Mouse (Mus musculus) cerebellum, adult 2 months (tissue): ENCODE measurements around the gene Ccr8.

Source experiments
- CTCF ChIP-seq: fragments of 200-500 bp; IDR thresholded peaks from 2 replicates; pipeline ENCODE4 v1.5.1; 2011; ENCODE audit warnings: low read depth, mild to moderate bottlenecking, control low read depth, low read length, moderate library complexity, borderline replicate concordance; ENCODE audit not compliant: insufficient read depth
- POLR2A ChIP-seq: fragments of 200-500 bp; IDR thresholded peaks from 2 replicates; pipeline ENCODE4 v1.6.1; 2011; ENCODE audit warnings: low read length, control low read depth, borderline replicate concordance; ENCODE audit not compliant: insufficient read depth

DNA sequence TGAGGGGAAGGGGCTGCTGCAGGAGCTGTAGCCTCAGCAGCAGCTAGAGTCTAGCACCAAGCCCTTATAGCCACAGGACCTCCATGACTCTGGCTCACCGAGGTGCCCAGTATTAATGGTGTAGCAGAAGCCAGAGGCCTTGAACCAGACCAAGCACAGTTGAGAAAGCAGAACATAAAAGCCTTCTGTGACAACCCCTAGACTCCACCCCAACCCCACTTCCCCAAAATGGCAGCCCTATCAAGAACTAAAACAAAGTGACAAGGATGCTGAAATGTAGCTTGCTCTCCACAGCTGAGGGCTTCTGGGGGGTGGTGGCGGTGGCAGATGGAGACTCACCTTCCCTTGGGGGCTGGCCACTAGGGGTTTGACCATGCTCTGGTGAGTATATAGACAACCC, 9.3 kb downstream of the Ccr8 start:
- no peak for TF ChIP-seq POLR2A
- no peak for TF ChIP-seq CTCF
